Mouse (Mus musculus) stomach, embryonic 15.5 days (tissue): ENCODE results near the gene Slc13a5. TPM values are rescaled to one million over a fixed set of nuclear protein-coding genes. Genes with fewer than 3 reads are reported as not detected.

ENCODE experiments used
- polyA plus RNA-seq: library from polyadenylated mRNA; unstranded; fragments of >200 nt; fragmentation: Nextera tagmentation; extraction: Ambion mirVana; gene quantifications from 2 replicates; pipeline ENCODE4 v1.2.1, GENCODE M21; 2015

Slc13a5 gene
- polyA plus RNA-seq, 1 experiment from 2014 or later = 0.14 TPM

Other genes starting within 250 kb of the Slc13a5 start
- 0.27 and 0.34 TPM in 2 replicates for gene Aipl1, start 229.7 kb downstream of the Slc13a5 start, polyA plus RNA-seq
- 77.8 and 87.4 TPM in 2 replicates for gene Pimreg, start 225.2 kb downstream of the Slc13a5 start, polyA plus RNA-seq
- 0.53 and 0.64 TPM in 2 replicates for gene Pitpnm3, start 131.4 kb downstream of the Slc13a5 start, polyA plus RNA-seq
- 0.19 and 0.48 TPM in 2 replicates for gene Gm43951, start 60.4 kb downstream of the Slc13a5 start, polyA plus RNA-seq
- gene 4933427D14Rik, start 59.8 kb downstream of the Slc13a5 start, polyA plus RNA-seq = 14.6 and 15.5 TPM in 2 replicates
- 229 and 231 TPM in 2 replicates for gene Txndc17, start 59.7 kb downstream of the Slc13a5 start, polyA plus RNA-seq
- gene Med31, start 51.6 kb downstream of the Slc13a5 start, polyA plus RNA-seq = 34.4 and 37.4 TPM in 2 replicates
- 5.3 and 6.0 TPM in 2 replicates for gene Xaf1, start 34.4 kb upstream of the Slc13a5 start, polyA plus RNA-seq
- gene Fbxo39, start 47.2 kb upstream of the Slc13a5 start, polyA plus RNA-seq = not detected in 2 replicates
- gene Tekt1, start 95.2 kb upstream of the Slc13a5 start, polyA plus RNA-seq = 0.67 and 0.68 TPM in 2 replicates
- gene Smtnl2, start 144.5 kb upstream of the Slc13a5 start, polyA plus RNA-seq = 50.8 and 56.0 TPM in 2 replicates
- gene Ggt6, start 168.3 kb upstream of the Slc13a5 start, polyA plus RNA-seq = 4.7 and 4.8 TPM in 2 replicates
- 144 and 159 TPM in 2 replicates for gene Mybbp1a, start 174.1 kb upstream of the Slc13a5 start, polyA plus RNA-seq
- 4.2 and 6.0 TPM in 2 replicates for gene Spns2, start 222.7 kb upstream of the Slc13a5 start, polyA plus RNA-seq